Mouse (Mus musculus): ENCODE measurements around the gene Osbpl3.

Osbpl3 gene

DNA sequence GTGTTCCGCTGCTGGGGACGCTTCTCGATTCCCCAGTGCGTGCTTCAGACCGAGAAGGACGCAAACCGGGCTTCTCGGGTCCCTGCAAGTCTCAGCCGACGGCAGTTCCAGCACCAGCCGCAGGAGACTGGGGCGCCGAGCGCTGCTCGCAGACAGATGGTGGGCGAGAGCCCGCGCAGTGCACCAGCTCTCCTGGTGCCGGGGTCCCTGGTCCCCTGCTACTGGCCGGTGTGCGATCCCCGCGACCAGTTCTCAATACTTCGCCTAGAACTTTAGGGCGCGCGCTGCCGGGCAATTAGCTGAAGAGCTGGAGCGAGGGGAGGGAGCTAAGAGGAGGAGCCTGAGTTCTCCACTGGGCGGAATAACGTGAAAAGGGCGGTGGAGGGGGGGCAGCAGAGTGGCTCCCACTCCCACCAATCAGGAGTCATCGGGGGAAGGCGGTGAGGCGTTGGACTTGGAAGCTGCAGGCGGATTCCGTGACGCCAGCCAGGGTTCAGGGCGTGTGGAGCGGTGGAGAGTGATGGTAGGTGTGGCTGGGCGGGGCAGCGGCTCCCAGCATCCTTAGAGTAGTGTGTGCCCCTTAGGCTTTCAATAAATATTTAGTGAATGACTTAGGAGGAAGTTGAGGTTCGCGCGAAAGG lies at the start of gene Osbpl3:
Osbpl3 (minus strand) TSS at position 373 of the 641 bp plus-strand sequence.
- peak; percentile 95 for DNase-seq

DNA sequence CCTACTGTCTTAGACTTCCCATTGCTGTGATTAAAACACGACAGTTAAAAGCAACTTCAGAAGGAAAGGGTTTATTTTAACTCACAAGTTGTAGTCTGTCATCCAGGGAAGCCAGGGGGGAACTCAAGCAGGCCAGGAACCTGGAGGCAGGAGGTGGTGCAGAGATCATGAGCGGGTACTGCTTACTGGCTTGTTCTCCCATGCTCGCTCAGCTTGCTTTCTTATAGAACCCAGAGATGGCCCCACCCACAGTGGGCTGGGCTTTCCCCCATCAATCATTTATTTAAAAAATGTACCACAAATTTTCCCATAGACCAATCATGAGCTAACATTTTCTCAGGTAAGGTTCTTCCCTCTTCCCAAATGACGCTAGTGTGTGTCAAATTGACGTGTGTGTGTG lies 49.5 kb upstream of the Osbpl3 start:
- no peak for DNase-seq

- DNase-seq = no peak
Observed at GRCm38 (mm10) chr6:50504711-50505110, 48.7 kb upstream of the Osbpl3 start.

DNA sequence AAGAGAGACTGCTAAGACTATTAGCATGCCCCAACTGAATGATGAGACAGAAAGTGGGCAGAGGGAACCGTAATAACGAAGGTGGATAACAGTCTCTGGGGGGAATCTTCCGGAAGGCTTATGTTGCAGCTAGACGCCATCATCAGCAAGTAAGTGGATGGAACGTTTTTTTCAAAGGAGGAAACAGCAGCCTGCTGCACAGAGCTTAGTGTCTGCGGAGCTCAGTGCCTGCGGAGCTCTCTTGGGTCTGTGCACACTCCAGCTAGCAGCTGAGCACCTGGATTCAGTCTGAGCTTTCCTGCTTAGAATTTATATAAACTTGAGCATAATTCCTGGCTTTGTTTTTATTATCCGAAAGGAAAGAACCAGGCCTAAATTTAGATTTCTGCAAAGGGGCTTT lies 47.8 kb upstream of the Osbpl3 start:
- no peak for DNase-seq

DNA sequence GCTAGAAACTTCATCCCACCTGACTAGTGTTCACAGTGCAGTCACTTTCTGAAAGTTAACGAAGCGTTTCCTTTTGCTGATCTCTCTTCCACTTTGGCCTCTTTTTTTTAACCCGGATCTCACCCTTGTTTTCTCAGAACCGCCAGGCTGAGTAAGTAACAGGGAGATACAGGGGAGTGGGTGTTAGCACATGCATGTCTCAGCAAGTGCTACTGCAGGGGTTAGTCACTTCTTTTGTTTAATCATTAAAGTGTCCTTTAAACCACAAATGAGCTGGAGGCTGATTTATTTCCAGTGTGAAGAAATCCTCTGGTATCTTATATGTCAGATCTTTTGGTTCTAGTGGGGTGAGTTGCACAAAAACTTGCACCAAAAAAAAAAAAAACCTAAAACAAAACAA lies 47.0 kb upstream of the Osbpl3 start:
- no peak for DNase-seq

DNA sequence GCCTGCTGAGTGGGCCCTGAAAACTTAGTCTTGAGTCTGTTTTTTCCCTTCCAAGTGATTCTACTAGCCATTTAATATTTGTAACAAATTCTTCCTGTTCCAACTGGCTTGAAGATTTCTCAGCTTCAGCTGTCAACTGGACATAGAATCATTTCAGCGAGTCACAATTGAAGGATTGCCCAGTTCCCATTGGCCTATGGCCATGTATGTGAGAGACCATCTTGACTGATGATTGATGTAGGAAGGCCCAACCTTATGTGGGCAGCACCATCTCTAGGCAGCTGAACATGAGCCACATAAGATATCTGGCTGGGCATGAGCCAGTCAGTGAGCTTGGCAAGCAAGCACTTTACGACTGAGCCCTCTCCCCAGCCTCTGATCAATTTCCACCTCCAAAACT lies 42.3 kb upstream of the Osbpl3 start:
- no peak for DNase-seq

DNA sequence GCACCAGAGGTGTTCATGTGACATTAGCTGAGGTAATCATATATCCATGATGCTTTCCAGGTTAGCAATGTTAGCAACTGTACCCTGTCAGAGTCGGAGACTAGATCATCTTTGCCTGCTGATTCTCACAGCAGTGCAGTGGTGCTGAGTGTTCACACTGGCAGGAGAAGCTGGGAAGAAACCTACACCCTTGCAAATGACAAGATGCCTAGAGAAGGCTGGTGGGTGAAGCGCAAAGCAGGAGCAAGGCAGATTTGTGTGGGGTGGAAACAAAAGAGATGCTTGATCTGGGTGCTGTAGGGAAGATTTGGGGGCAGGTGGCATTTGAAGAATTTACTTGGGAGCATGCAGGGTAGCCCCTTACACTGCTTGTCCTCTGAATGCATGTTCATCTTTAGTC lies 34.5 kb upstream of the Osbpl3 start:
- DNase-seq = no peak

GRCm38 (mm10) chr6:50489380-50489779 lies 33.4 kb upstream of the Osbpl3 start:
- no peak for DNase-seq

DNA sequence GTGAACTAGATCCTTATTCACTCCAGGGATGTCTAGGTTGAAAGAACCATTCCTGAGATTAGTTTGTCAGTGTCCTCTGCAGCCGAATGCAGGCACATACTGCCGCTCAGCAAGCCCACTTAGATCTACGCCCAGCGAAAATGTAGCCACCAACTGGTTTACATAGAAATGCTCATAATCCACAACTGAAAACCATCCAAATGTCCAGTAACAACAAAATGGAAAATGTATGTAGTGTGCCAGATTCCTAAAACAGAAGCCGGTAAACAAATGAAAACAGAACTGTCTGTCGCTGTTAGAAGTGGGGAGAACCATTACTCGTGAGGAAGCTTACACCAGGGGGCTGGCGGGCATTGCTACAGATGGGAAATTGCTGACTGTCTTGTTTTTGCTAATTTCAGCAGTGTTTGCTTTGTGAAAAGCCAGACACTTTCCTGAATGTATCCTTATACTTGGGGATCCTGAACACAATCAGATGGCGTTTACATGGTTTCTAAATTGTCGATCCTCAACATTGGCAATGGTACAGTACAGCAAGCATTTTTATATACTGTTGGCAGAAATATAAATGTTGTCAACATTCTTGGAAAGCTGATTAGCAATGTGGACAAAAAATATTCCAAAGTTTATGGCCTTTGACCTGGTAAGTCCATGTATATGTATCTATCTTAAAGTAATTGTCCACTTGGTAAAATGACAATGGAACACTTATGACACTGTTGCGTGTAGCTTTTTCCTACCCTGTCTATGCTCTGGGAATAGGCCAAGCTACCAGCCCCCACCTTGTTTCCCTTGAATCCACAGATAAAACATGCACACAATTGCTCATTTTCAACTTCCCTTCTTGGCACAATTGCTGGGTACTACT lies 30.3 kb upstream of the Osbpl3 start:
- DNase-seq = no peak

- no peak for DNase-seq
Observed at GRCm38 (mm10) chr6:50483426-50483825, 27.4 kb upstream of the Osbpl3 start.

GRCm38 (mm10) chr6:50481460-50481859 lies 25.5 kb upstream of the Osbpl3 start:
- no peak for DNase-seq

GRCm38 (mm10) chr6:50466451-50466850 lies 10.4 kb upstream of the Osbpl3 start:
- no peak for DNase-seq

DNA sequence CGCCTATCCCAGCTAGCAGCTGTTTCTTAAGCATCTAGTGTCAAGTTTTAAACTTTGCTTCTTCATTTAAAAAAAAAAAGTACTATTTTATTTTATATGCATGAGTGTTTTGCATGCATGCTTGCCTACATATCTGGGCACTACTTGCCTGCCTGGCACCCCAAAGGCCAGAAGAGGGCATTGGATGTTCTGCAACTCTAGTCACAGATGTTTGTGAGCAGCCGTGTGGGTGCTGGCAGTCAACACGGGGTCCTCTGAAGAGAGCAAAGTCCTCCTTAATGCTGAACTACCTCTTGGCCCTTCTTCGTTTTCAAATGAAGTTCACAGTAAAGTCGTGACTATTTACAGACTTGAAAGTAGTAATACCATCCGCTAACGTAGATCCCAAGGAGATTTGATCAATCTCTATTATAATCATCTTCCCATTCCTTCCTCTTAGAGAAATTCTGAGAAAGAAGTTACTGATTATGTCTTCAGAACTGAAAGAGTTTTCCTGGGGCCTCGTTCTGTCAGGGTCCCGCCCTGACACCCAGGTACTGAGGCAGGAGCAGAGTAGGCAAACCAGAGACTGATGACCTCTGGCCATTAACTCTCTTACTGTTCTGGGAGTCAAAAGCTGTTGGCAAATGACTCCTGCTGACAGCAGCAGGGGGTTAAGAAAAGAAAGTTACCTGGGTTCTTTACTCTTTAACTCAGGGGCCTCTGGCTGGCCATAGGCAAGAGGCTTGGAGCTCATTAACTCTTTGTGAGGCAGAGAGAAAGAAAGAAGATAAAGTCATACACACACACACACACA lies 8.9 kb upstream of the Osbpl3 start:
- no peak for DNase-seq

DNA sequence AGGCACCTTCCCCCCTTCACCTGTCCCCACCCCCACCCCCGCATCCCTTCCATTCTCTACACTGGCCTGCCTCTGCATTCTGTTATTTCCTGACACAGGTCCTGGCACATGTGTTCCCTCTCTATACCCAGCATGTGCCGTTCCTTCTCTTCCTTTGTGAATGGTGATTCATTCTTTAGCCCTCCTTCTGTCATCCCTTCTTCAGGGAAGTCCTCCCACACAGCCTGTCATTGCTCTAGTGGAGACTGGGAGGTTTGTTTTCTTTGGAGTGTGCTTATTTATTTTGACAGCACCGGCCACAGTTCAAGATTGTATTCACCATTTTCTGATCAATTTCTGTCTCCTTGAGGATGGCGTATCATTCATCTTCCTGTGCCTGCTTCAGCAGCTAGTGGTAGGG lies 6.0 kb upstream of the Osbpl3 start:
- DNase-seq = no peak

GRCm38 (mm10) chr6:50461585-50461984 lies 5.6 kb upstream of the Osbpl3 start:
- DNase-seq = no peak

DNA sequence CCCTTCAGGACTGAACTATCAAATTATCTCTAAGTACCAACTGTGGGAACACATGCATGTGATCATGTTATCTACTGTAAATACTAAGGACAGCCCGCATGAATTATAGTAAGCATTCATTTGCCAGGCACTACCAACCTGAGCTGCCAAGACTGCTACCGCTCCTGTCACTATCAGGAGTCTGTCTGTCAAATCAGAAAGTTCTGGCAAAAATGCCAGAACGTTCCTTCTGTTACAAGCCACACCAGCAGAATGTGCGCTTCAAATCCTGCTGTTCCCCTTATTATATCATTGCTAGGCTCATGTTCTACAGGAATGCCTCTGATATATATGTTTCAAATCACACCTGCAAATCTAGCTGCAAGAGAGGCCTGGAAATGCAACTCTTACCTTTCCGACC lies 4.6 kb upstream of the Osbpl3 start:
- no peak for DNase-seq

GRCm38 (mm10) chr6:50460246-50460645 lies 4.2 kb upstream of the Osbpl3 start:
- DNase-seq = no peak

DNA sequence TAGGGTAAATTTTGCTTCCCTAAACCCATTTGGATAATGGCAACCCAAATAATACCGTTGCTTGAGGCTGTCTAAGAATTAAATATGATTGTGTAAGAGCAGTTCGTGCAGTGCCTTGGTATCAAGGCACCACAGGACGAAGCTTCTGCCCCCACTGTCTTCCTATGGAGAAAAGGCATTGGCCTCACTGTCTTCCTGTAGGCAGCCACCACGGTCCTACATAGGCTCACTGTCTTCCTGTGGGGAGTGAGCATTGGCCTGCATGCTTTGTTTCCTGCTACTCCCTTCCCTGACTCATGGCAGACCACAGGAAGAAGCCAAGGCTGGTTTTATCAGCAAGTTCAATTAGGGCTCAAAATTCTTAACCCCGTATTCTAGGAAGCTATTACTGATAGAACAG lies 3.3 kb upstream of the Osbpl3 start:
- DNase-seq = no peak

DNA sequence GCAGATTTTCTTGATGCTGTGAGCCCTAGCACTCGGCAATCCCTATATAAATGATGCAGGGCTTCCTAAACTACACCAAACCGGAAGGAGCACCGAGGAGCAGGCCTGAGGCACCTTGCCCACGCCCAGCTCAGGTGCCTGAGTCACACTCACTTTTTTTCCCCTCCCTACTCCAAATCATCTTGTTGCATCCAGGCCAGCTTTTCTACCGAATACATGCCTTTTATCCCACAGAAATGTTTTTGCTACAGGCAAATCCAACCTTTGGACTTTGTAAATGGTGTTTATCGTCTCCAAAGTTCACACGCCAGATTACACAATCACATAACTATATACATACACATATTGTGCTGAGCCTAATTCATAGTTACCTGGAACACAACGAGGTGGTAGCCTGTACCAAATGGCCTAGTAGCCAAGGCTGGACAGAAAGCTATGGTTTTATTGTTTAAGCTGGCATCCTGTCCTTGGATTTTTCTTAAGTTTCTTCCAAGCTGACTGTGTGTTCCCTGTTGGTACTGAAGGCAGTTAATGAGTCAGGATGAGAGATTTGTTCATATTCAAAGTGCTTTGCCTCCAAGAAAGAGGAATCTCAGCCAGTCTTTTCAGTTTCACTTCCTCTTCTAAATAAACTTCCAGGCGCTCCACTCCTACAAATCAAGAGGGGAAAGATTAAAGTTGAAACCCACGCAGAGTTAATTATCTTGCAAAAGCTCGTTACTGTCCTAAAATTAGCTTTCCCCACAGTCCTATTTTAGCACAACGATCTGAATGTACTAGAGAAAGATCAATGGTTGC lies 1.7 kb upstream of the Osbpl3 start:
- DNase-seq = no peak

DNA sequence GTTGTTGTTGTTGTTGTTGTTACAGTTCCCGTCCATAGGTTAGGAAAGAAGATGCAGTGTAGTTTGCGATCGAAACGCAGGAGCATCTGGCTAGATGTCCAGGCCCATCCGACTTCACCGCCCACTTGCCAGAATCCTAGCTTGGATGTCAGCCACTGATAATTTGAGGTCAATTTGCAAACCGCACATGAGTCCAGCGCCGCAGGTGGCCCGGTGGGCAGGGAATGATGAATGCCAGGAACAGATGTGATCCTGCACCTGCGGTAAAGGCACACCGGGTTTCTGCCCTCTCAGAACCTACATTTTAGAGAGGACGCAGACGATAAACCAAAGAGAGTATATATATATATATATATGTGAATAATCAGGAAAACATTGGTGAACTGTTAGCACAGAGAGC lies 705 bp upstream of the Osbpl3 start:
- DNase-seq = no peak

DNA sequence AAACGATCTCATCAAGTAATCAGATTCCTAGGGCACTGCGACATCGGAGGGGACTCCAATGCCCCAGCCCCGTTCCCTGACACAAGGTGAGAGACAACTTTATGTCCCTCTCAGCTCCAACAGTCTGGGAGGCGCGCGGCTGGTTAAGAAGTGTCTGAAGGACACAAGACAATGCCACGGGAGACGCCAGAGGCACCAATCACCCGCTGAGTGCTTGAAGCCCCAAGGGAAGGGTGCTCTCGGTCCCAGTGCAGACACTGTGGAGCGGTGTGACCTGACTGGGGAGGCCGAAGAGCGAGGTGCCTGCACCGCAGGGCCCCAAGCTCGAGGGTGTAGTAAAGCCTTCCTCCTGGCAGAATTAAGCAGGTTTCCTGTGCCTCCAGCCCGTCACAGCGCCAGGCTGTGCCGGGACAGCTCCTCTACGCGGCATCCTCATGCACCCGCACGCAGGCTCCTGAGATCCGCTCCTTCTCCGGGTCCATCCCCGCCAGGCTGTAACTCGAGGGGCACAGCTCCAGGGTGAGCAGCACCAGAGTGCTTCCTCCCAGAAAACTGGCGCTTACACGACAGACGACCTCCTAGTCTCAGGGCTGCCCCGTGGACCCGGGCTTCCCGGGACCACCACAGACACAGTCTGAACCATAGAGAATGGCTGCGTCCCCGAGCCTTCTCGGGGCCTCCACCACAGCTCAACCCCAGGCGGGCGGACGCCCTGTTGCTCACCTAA lies 736 bp downstream of the Osbpl3 start:
- DNase-seq = peak; percentile 63

DNA sequence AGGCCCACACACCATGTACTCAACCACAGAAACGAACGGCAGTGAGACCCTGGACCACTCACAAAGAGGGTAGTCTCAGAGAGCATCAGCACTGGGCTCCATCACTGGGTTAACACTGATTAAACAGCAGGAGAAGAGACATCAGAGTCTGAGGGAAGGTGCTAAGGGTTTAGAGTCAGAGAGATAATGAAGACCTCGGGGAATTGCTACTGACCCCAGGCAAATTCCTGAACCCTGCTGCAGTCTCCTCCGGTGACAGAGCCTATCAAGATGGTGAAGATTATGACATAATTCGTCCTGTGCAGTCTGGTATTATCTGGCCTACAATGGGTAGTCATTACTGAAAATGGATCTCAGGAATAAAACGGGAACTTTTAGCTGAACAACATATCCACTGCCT lies 2.4 kb downstream of the Osbpl3 start:
- DNase-seq = no peak
